Mouse (Mus musculus): ENCODE data around the gene Set. TPM values are rescaled to one million over a fixed set of nuclear protein-coding genes. Genes with fewer than 3 reads are reported as not detected.
"Not testable (repeated sequence)": the region's sequence is repeated elsewhere in the genome, so short reads cannot be mapped to it uniquely, and the experiment has no call there.

Set gene
- total and polyA plus RNA-seq, 2 experiments from 2014 or later, result 190 to 345 TPM

GRCm38 (mm10) chr2:30055310-30055709 lies 1.9 kb upstream of the Set start:
- not testable (repeated sequence) for DNase-seq (ENCODE audit: low spot score); H3K4me3 ChIP-seq (ENCODE audit: low read depth, low read length); H3K4me2 ChIP-seq (ENCODE audit: low read depth, low read length, poor library complexity, severe bottlenecking); ATAC-seq (ENCODE audit: low FRiP score); H3K9me3 ChIP-seq (ENCODE audit: low read length); H3K4me1 ChIP-seq (ENCODE audit: insufficient read depth, low read length); H3K9ac ChIP-seq (replicated peaks; ENCODE audit: low read length, poor library complexity, severe bottlenecking); H3K36me3 ChIP-seq (ENCODE audit: insufficient read depth, low read length); H3K27me3 ChIP-seq (ENCODE audit: insufficient read depth, low read length); H3K27ac ChIP-seq (ENCODE audit: low read depth, low read length)
- WGBS, result 94% methylated on average over 3 of the region's 3 CpGs
- peak; percentile 26; the same call in 1 of the 2 replicates for TF ChIP-seq CTCF (IDR thresholded peaks at IDR 0.05)

GRCm38 (mm10) chr2:30056736-30057135 lies 442 bp upstream of the Set start:
- ATAC-seq (ENCODE audit: low FRiP score), result no peak

GRCm38 (mm10) chr2:30058418-30058817 lies 1.2 kb downstream of the Set start:
- DNase-seq (ENCODE audit: low spot score), result no peak
- Histone ChIP-seq H3K4me1 (ENCODE audit: insufficient read depth, low read length) (peaks cover 9% of the 10 kb centered on the region; the same call in 1 of the 2 replicates), H3K9me3 (ENCODE audit: low read length) (no peaks in the 10 kb centered on the region), H3K36me3 (ENCODE audit: insufficient read depth, low read length) (no peaks in the 10 kb centered on the region), H3K27me3 (ENCODE audit: insufficient read depth, low read length) (no peaks in the 10 kb centered on the region), H3K27ac (ENCODE audit: low read depth, low read length) (no peak overlapping the region), H3K4me3 (ENCODE audit: low read depth, low read length) (no peak overlapping the region), H3K4me2 (ENCODE audit: low read depth, low read length, poor library complexity, severe bottlenecking) (no peak overlapping the region), H3K9ac (replicated peaks; ENCODE audit: low read length, poor library complexity, severe bottlenecking) (no peak overlapping the region)
- 26% methylated on average over 5 of the region's 5 CpGs for WGBS
- ATAC-seq (ENCODE audit: low FRiP score), result no peak
- no peak for TF ChIP-seq CTCF (IDR thresholded peaks at IDR 0.05)

More at GRCm38 (mm10) chr2:30056736-30057135, 442 bp upstream of the Set start:
- no peak overlapping the region for H3K27ac ChIP-seq (ENCODE audit: low read depth, low read length)
- H3K4me3 ChIP-seq (ENCODE audit: low read depth, low read length), result no peak overlapping the region
- H3K9me3 ChIP-seq (ENCODE audit: low read length), result no peaks in the 10 kb centered on the region
- no peak for DNase-seq (ENCODE audit: low spot score)
- WGBS, result 85% methylated on average over 3 of the region's 3 CpGs
- no peak overlapping the region for H3K9ac ChIP-seq (replicated peaks; ENCODE audit: low read length, poor library complexity, severe bottlenecking)
- H3K4me2 ChIP-seq (ENCODE audit: low read depth, low read length, poor library complexity, severe bottlenecking), result no peak overlapping the region
- H3K27me3 ChIP-seq (ENCODE audit: insufficient read depth, low read length), result no peaks in the 10 kb centered on the region
- H3K36me3 ChIP-seq (ENCODE audit: insufficient read depth, low read length), result no peaks in the 10 kb centered on the region
- no peaks in the 10 kb centered on the region for H3K4me1 ChIP-seq (ENCODE audit: insufficient read depth, low read length)
- no peak for TF ChIP-seq CTCF (IDR thresholded peaks at IDR 0.05)

GRCm38 (mm10) chr2:30061215-30062166 lies 4.3 kb downstream of the Set start:
- DNase-seq (ENCODE audit: low spot score) (peak; percentile 45), ATAC-seq (ENCODE audit: low FRiP score) (no peak)
- Histone ChIP-seq H3K4me1 (ENCODE audit: insufficient read depth, low read length) (peaks cover 12% of the 10 kb centered on the region; the same call in 1 of the 2 replicates), H3K4me2 (ENCODE audit: low read depth, low read length, poor library complexity, severe bottlenecking) (peak overlapping the region; percentile 95), H3K27ac (ENCODE audit: low read depth, low read length) (no peak overlapping the region), H3K4me3 (ENCODE audit: low read depth, low read length) (peak overlapping the region; percentile 45), H3K36me3 (ENCODE audit: insufficient read depth, low read length) (no peaks in the 10 kb centered on the region), H3K27me3 (ENCODE audit: insufficient read depth, low read length) (no peaks in the 10 kb centered on the region), H3K9ac (replicated peaks; ENCODE audit: low read length, poor library complexity, severe bottlenecking) (peak overlapping the region; percentile 62), H3K9me3 (ENCODE audit: low read length) (no peaks in the 10 kb centered on the region)
- no peak for TF ChIP-seq CTCF (IDR thresholded peaks at IDR 0.05)
- WGBS, result 8% methylated on average over 37 of the region's 37 CpGs

- peak overlapping the region; percentile 45 for H3K4me3 ChIP-seq (ENCODE audit: low read depth, low read length)
- H3K4me1 ChIP-seq (ENCODE audit: insufficient read depth, low read length), result peaks cover 12% of the 10 kb centered on the region; the same call in 1 of the 2 replicates
- peak overlapping the region; percentile 62 for H3K9ac ChIP-seq (replicated peaks; ENCODE audit: low read length, poor library complexity, severe bottlenecking)
- peak overlapping the region; percentile 95 for H3K4me2 ChIP-seq (ENCODE audit: low read depth, low read length, poor library complexity, severe bottlenecking)
- no peaks in the 10 kb centered on the region for H3K9me3 ChIP-seq (ENCODE audit: low read length)
- peak overlapping the region; percentile 43; the same call in 1 of the 2 replicates for H3K27ac ChIP-seq (ENCODE audit: low read depth, low read length)
- no peaks in the 10 kb centered on the region for H3K36me3 ChIP-seq (ENCODE audit: insufficient read depth, low read length)
- DNase-seq (ENCODE audit: low spot score), result peak; percentile 49
- H3K27me3 ChIP-seq (ENCODE audit: insufficient read depth, low read length), result no peaks in the 10 kb centered on the region
- WGBS, result under 1% methylated on average over 40 of the region's 40 CpGs
- no peak; the same call in 1 of the 2 replicates for TF ChIP-seq CTCF (IDR thresholded peaks at IDR 0.05)
- ATAC-seq (ENCODE audit: low FRiP score), result no peak
These were observed 5.3 kb downstream of the Set start for GRCm38 (mm10) chr2:30062249-30063093.

Data from midbrain, postnatal 0 days (tissue).